Mouse (Mus musculus) 3134 (cell line): Measurements from ENCODE around the gene Mical2.

Experiments used
- DNase-seq: peaks from one replicate; pipeline ENCODE4 v3.0.0-alpha.2; 2011; ENCODE audit warnings: low spot score; ENCODE audit not compliant: insufficient read length; ENCODE audit errors: extremely low read depth

The Mical2 gene

GRCm38 (mm10) chr7:112273451-112273850, 47.8 kb downstream of the Mical2 start:
- DNase-seq = no peak

DNA sequence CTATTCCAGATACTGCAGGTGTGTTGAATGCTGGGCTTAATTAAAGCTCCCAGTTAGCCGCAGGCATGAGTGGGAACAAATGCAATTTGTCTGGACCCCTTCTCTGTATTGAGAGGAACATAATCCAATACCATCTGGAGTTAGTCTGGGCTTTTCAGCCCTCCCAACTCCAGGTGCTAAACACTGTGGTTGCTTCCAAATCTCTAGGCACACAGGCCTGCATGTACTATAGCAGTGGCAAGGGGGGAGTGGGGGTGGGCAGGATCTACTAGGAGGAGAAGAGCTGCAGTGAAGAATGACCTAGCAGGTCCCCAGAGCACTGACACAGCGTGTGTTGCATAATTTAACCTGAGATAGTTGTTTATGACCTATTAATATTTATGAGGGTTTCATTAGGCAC, 49.0 kb downstream of the Mical2 start:
- DNase-seq = no peak

DNA sequence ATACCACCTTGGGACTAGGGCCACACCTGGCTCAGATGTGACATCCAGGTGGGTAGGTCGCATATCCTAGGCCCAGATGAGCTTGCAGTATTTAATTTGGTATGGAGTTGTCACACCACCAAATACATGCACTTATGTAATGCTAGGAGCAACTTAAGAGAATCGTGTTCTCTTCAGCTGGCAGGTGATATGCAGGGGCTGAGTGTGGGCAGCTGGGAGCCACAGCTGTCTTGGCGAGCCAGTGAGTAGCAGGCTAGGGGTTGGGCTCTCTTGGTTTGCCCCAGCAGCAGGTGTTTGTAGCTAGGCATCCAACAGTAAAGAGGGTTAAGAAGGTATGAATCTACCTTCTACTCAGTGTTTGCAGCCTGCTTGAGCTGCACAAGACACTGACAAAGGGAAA, 49.4 kb downstream of the Mical2 start:
- DNase-seq = no peak

GRCm38 (mm10) chr7:112275883-112276282, 50.2 kb downstream of the Mical2 start:
- DNase-seq = no peak

GRCm38 (mm10) chr7:112276823-112277222, 51.2 kb downstream of the Mical2 start:
- DNase-seq = no peak

GRCm38 (mm10) chr7:112278648-112279047, 53.0 kb downstream of the Mical2 start:
- DNase-seq = peak; percentile 44

GRCm38 (mm10) chr7:112280474-112280873, 54.8 kb downstream of the Mical2 start:
- DNase-seq = no peak

DNA sequence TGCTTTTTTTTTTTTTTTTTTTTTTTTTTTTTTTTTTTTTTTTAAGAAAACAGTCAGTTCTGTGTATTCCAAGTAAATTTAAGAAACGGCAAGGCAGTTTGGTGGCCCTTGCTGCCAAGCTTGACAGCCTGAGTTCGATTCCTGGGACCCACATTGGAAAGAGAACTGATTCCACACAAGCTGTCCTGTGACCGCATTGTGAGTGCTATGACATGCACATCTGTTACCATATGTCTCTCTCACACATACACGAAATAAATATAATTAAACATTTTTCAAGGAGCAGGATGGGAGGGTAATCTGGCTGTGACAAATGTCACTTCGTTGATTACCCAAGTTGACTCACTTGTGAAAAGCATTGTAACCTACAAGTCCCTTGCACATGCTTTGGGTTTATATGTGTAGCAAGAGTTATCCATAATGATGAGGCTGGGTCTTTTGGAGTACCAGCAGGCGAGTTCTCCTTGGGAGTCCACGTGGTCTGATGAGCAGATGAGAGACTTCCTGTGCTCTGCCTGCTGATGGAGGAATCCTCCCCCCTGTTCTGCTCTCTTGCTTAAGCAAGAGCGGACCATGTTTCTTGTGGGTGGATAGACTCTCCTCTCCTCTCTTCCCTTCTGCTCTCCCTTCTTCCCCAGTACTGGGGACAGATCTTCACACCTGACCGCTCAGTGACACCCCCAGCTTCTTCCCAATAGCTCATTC, 58.1 kb downstream of the Mical2 start:
- no peak for DNase-seq

DNA sequence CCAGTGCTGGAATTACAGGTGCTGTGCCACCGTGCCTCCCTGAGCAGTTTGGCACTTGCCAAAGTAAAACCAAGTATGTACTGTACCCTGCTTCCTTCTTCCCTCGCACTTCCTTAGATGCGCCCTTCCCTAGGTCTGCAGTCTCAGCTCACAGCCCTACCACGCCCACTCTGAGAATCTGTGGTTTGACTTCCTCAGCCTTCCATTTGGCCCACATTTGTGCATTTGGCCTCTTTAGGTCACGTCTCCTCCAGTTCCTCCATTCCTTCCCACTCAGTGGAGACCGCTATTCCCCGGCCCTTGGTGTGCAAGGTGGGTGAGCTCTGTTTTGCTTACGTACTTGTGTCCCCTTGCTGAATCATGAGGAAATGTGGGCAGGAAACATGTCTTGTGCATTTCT, 59.9 kb downstream of the Mical2 start:
- DNase-seq = no peak

- DNase-seq = no peak
Observed at GRCm38 (mm10) chr7:112288352-112289107, 62.9 kb downstream of the Mical2 start.

DNA sequence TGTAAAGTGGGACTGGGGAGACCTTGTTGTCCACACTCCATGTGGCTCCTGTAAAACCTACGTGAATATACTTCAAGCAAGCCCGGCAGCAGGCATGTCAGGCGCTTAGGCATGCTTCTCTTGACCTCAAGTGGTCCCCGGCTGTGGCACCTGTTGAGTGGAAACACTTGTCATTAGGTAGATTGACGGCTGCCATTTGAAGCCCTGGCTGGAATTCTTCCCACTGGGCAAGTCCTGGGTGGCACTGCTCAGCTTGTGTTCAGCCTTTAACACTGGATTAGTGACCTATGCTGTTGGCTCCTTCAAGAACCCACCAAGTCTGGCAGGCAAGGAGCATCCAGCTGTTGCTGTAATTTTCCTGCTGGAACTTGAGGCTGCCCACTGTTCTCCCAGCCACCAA, 63.9 kb downstream of the Mical2 start:
- DNase-seq = no peak

GRCm38 (mm10) chr7:112289990-112290389, 64.3 kb downstream of the Mical2 start:
- peak; percentile 84 for DNase-seq

- no peak for DNase-seq
Observed at GRCm38 (mm10) chr7:112293456-112294104, 67.9 kb downstream of the Mical2 start.

- no peak for DNase-seq
Observed at GRCm38 (mm10) chr7:112295426-112296221, 70.0 kb downstream of the Mical2 start.

DNA sequence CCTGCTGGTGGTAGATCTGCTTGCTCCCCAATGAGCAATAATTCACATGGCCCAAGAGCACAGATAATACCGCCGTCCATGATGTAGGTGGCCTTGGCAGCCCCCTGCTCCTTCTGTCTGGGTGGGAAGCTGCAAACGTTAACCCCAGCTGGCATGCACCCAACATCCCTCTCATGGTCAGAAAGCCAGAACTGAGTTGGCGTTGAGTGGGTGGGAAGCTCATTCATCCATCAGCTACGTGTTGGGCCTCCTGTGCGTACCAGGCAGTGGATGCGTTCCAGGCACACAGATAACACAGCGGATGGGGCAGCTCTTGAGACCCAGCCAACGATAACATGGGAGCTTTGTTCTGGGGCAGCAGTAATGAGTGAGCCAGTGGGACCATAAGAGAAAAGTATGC, 72.4 kb downstream of the Mical2 start:
- no peak for DNase-seq

GRCm38 (mm10) chr7:112298871-112299422, 73.3 kb downstream of the Mical2 start:
- DNase-seq = peak; percentile 55

DNA sequence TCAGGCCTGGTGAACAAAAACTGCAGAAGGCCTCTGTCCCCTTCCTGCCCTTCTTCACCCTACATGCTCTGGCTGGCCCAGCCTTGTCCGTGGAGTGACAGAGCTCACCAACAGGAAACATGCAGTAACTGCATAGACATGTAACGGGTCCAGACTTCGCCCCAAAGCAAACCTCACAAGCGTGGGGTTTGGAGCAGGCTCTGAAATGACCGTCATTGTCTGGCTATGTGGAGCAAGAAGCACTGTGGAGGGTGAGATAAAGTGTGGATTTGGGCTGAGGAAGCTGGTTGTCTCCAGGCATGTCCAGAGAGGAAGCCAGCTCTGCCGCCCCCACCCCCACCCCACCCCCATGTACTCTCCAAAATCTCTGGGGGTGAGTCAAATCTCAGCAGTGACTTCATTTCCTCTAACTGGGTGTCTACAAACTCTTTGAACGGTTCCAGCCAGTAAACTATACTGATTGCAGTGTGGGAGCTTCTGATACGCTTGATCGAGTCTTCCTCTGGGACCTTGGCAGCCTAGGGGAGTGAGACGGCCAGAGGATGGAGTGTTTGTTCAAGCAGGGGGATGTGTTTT, 74.0 kb downstream of the Mical2 start:
- peak; percentile 58 for DNase-seq

GRCm38 (mm10) chr7:112300141-112300540, 74.5 kb downstream of the Mical2 start:
- DNase-seq = no peak

DNA sequence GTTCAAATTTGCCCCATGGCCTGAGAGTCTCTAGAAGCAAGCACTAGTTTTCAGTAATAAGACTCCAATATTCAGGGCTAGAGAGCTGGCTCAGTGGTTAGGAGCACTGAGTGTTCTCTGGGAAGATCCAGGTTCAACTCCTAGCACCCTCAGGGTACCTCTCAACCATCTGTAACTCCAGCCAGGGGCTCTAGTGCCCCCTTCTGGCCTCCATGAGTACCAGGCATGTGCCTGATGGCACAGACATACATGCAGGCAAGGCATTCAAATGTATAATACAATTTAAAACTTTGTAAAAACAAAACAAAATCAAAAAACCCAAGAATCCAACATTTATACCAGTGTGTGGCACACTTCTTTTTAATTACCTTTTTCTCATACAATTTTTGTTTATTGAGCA, 75.4 kb downstream of the Mical2 start:
- DNase-seq = no peak

- DNase-seq = peak; percentile 61
Observed at GRCm38 (mm10) chr7:112304382-112304781, 78.7 kb downstream of the Mical2 start.
